Mouse (Mus musculus): ENCODE measurements around the gene Ncln.

DNA sequence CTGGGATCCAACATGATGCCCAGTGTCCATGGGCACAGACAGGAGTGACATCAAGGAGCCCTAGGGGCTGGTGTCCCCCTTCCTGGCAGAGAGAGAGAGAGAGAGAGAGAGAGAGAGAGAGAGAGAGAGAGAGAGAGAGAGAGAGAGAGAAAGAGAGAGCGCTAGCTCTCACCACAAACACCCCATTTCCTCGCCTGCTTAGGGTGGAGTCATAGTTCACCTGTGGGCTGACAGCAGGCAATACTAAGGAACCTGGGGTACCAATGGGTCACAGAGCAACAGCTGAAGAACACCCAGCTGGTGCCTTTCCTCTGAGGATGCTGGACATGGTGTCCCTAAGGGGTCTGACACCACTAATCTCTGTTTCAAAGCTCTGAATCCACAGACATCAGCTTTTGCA, 41.2 kb upstream of the Ncln start:
- TF ChIP-seq POLR2A (IDR thresholded peaks at IDR 0.05; ENCODE audit: borderline replicate concordance, extremely low read depth, low read depth, low read length) (no peak), CTCF (IDR thresholded peaks at IDR 0.05; ENCODE audit: insufficient read depth, low read length) (no peak)

Data from lung, adult 2 months (tissue).